Mouse (Mus musculus) brown adipose tissue, adult 24 weeks (tissue): ENCODE data around the gene Olfr1410. TPM values are rescaled to one million over a fixed set of nuclear protein-coding genes. Genes with fewer than 3 reads are reported as not detected.

Experiments used
- H3K27ac ChIP-seq: fragments of 200-500 bp; replicated peaks from 2 replicates; pipeline ENCODE4 v1.5.1; 2012; ENCODE audit warnings: low read depth, mild to moderate bottlenecking, low read length
- H3K4me1 ChIP-seq: fragments of 200-500 bp; 2 replicates; pipeline ENCODE4 v1.6.1; 2012; ENCODE audit warnings: low read length, mixed read lengths; ENCODE audit not compliant: control insufficient read depth, insufficient read depth, insufficient read length
- H3K4me3 ChIP-seq: fragments of 200-500 bp; 2 replicates; pipeline ENCODE4 v1.5.1; 2012; ENCODE audit warnings: low read depth, mild to moderate bottlenecking, low read length, moderate library complexity; ENCODE audit not compliant: insufficient read depth
- polyA plus RNA-seq: library from polyadenylated mRNA; stranded (reverse); fragments of >200 nt; gene quantifications from 2 replicates; pipeline ENCODE4 v1.2.4, GENCODE M21; 2012; ENCODE audit not compliant: missing spikeins, insufficient read depth, insufficient read length

Olfr1410 gene
- polyA plus RNA-seq, 1 experiment, result not detected

DNA sequence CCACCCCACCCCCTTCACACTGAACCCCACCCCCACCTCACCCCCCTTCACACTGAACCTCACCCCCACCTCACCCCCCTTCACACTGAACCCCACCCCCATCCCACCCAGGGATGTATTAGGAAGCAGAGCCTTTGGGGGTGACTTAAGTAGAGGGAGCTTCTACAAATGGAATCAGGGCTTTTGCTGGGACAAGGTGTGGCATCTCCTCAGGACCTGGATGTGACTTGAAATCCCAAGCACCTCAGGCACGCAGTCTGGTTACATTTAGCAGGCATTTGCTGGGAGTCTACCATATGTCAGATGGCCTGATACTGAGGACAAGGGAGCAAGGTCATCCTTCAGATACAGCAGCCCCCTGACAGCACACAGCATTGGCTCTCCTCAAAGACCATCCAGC lies 29.0 kb downstream of the Olfr1410 start:
- Histone ChIP-seq H3K4me1 (no peaks in the 10 kb centered on the region), H3K27ac (no peak overlapping the region), H3K4me3 (no peak overlapping the region)

DNA sequence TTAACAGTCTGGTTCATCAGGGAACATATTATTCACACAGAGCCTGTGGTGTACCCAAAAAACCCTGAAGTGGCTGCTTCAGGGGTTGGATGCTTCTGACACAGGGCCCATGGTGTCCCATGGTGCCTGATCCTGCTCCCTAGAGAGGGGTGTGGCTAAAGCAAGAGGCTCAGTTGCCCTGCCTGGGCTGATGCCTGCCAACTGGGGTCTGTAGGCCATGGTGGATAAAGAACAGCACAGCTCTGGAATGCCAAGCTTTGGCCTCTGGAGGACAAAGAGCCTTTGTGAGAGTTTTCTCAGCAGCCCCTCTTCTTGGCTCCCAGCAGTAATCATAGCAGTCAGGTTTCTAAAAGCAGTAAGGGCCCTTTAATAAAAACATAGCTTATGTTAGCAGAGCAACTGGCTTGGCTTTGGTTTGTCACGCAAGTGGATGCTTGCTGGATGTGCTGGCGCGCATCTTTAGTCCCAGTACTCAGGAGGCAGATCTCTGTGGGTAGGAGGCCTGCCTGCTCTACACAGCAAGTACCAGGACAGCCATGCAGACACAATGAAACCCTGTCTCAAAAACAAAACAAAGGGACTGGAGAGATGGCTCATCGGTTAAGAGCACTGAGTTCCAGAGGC lies 29.5 kb downstream of the Olfr1410 start:
- Histone ChIP-seq H3K27ac (no peak overlapping the region), H3K4me3 (no peak overlapping the region)

DNA sequence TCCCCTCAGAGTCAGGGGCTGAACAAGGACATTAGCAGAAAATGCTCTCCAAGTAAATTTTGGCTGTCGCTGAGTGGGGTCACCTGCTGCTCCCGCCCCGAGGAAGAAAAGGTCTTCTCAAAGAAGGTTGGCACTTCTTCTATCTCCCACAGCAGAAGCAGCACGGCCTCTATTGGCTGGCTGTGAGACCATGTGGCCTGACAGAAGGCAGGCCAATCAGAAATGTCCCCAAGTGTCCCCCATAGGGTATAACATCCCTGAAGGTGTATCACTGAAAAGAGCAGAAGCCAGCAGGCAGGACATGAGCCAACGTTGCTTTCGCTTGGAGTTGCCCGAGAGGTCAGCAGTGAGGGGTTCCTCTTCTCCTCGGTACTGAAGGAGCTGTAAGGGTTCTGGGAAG lies 30.4 kb downstream of the Olfr1410 start:
- H3K4me3 ChIP-seq, result no peak overlapping the region
- H3K27ac ChIP-seq, result no peak overlapping the region
- peaks cover 11% of the 10 kb centered on the region for H3K4me1 ChIP-seq

More for the DNA sequence above, 29.5 kb downstream of the Olfr1410 start:
- peaks cover 1% of the 10 kb centered on the region; the same call in 1 of the 2 replicates for H3K4me1 ChIP-seq

DNA sequence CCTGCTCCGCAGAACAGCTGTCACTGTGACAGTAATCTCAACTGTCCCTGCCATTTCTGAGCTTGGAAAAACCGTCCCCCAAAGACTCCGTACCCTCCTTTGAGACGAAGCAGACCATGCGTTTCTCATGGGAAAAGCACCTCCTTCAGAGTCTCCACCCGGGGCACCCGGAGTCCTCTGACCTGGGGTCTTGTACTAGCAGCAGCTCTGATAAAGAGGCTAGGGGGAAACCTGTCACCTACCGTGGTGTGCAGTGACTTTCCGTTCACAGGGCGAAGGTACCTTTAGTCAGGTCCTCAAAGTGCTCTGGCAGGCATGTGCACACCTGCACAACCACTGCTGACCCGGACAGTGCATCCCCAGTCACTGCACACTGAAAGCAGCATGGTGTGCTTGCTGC lies 31.1 kb downstream of the Olfr1410 start:
- H3K4me3 ChIP-seq, result no peak overlapping the region
- no peak overlapping the region for H3K27ac ChIP-seq
- peaks cover 12% of the 10 kb centered on the region for H3K4me1 ChIP-seq

DNA sequence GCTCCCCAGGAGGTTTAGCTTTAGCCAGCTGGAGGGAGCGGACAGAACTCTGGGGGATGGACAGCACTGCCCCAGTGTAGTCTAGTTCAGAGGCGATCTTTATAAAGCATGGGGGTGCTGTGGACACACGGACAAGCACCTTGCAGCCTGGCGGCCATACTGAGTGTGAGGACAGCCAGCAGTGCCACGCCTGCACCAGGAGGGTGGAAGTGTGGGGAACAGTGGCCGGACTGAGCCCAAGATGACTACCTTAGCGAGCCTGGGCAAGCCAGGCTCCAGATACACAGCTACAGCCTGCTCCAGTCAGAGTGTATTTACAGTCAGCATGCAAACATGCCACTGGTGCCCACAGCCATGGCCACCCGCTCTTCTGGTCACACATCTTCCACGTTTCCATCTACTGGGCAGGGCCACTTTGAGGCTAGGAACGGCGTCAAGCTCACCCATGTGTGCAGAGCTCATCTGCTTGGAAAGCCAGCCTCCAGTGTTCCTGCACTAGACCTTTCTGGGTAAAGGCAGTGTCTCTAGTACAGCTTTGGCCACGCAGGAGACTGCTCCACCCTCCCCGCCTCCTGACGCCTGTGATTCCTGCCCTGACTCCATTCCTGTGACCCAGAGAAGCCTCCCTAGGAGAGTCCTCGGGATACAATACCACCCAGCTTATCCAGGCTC lies 32.1 kb downstream of the Olfr1410 start:
- H3K4me1 ChIP-seq, result peaks cover 15% of the 10 kb centered on the region
- H3K4me3 ChIP-seq, result no peak overlapping the region
- no peak overlapping the region for H3K27ac ChIP-seq

DNA sequence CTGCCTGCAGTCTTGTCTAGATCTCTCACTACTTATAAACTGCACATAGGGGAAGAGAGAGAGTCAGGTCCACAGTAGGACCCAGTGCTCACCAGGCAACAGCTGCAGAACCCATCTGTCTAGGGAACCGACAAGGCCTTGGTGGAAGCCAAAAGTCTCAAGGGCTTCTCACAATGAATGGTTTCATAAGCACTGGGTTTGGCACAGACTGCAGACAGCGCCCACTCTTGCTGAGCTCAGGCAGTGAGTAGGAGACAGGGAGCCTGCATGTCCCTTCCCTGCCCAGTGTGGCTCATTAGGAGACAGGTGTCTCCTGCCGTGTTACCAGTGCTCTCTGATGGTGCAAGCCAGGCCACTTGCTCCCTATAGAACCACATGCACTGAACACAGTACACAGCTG lies 32.6 kb downstream of the Olfr1410 start:
- Histone ChIP-seq H3K4me3 (no peak overlapping the region), H3K4me1 (peaks cover 15% of the 10 kb centered on the region), H3K27ac (no peak overlapping the region)

DNA sequence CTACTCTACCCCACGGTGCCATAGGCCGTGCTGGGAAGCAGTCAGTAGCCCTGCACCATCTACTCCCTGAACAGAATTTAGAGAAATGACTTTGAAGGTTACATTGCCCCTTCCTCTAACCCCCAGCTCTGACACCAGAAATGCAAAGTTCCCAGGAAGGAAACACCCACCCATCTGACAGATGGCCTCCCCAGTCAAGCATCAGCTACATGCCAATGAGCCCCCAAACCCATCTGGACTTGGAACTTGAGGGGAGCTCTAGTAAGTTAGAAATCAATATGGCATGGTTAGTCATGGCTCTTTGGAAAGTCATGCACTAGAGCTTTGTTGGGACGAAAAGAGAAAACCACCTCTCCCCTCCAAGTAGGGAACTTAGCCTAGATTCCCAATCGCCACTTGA lies 33.2 kb downstream of the Olfr1410 start:
- Histone ChIP-seq H3K4me1 (peaks cover 15% of the 10 kb centered on the region), H3K27ac (no peak overlapping the region), H3K4me3 (no peak overlapping the region)

DNA sequence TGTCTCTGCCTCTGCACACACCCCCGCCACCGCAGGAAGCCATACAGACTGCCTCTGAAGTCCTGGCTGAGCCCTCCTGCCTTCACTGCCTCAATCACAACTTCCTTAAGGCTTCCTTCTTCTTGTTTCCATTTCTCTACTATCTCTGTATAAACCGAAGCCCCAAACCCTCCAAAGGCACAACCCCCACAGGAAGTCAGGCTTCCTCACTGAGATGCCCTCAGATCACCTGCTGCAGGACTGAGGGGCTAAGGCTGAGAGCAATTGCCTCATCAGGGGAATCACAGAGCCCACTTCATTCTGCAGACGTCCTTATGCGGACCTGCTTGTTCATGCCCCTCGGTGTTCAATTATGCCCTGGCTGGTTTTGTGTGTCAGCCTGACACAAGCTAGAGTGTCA lies 34.8 kb downstream of the Olfr1410 start:
- Histone ChIP-seq H3K4me1 (peaks cover 15% of the 10 kb centered on the region), H3K4me3 (peak overlapping the region; percentile 76), H3K27ac (no peak overlapping the region)

DNA sequence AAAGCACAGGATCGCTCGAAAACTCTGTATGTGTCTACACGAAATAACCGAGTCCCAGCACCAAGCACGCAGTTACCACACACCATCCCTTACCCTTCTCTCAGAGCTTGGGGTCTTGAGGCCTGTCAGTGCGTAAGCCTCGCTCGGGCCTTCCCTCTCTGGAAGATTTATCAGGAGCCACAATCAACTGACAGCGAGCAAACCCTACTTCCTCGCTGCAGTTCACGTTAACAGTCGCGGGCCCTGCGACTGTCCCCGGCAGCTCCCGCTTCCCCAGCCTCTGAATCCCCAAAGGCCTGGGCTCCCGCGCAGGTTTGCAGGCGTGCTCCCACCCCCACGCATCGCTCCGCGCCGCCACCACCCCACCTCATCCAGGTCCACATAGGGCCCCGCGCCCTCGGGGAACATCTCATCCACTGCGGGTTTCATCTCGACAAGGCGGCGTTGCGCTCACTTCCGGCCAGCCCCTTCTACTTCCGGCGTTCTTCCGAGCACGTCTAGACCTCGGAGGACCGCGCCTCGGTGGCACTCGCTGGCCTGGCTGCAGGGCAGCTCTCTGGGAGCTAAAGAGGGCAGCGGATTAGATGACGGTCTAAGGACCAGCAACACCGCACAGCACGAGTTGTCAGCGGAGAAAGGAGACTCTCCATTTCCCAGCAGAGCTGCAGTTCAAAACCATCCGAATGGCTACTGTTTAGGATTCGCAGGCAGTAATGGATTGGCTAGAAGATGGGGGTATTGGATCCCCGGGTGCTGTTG lies 36.1 kb downstream of the Olfr1410 start, which contains the start of gene Cops9:
Cops9 (minus strand) TSS at position 472 of the 759 bp plus-strand sequence.
- H3K4me3 ChIP-seq, result peak within 1 kb of the TSS; percentile 76
- H3K4me1 ChIP-seq, result peaks cover 15% of the 10 kb centered on the region
- peak within 1 kb of the TSS; percentile 11 for H3K27ac ChIP-seq

DNA sequence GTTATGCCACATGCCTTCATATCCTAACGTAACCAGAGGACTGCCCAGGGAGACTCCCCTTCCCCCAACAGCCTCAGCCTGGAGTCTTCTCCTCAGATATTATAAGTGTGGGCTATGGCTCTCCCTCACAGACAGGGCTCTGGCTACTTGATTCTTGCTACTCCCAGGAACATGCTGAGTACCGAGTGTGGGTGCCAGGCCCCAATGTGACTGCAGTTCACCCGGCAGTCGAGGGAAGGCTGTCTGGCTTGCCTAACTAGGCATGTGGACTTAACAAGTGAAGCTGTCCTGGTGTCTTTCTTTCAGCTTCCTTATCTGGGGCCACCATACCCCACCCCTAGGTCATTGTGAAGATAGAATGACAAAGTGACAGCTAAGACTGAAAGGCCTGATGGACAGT lies 38.1 kb downstream of the Olfr1410 start:
- Histone ChIP-seq H3K27ac (no peak overlapping the region), H3K4me3 (no peak overlapping the region), H3K4me1 (peaks cover 15% of the 10 kb centered on the region)

DNA sequence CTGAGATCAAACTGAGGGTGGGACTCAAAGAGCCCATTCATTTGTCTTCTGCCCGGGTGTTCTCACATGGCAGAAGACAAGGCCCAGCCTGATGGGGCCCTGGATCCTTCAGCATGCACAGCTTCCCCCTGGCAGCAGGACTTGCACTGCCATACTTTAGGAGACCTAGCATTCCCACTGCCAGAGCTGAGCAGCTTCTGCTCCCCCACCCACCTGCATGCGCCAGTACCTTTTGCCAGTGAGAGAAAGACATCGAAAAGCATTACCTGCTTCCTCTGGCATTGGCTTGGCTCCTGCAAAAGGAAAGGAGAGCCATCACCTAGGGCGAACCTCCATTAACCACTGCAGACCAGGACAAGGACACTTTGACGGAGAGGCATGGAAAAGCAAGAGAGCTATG lies 39.3 kb downstream of the Olfr1410 start:
- Histone ChIP-seq H3K27ac (no peak overlapping the region), H3K4me3 (no peak overlapping the region), H3K4me1 (peaks cover 15% of the 10 kb centered on the region)

DNA sequence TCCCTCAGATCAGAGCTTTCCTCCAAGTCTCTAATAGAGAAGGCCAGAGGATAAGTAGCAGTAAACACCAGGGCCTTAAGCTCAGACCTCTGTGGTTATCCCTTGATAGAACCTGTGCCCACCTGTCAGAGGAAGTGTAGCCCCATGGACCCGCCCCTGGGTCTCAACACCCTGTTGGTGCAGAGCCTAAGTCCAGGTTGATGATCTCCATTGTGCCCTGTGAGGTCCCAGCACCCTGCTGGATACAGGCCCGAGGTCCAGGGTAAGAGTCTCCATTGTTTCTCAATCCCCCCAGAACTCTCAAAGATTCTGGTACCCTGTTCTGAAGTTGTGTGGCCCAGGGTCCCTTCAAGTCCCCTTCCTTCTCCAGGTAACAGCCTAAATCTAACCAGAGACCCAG lies 40.5 kb downstream of the Olfr1410 start:
- peaks cover 4% of the 10 kb centered on the region; the same call in 1 of the 2 replicates for H3K4me1 ChIP-seq
- H3K27ac ChIP-seq, result no peak overlapping the region
- H3K4me3 ChIP-seq, result no peak overlapping the region

DNA sequence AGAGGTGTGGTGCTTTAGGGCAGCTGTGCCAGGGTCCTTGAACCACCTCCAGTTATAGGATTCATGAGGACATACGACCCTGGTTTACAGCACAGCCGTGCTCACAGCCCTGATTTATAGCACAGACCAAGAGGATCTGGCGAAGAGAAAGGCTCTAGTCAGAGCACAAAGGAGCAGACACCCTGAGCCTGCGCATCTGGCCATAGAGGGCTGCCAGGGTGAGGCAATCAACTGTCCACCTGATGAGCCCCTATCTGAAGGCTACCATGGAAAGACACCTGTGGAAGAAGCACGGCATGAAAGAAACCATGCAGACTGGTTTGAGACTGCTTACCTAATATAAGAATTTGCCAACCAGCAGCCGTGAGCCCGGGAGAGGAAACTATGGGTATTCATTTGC lies 41.0 kb downstream of the Olfr1410 start:
- Histone ChIP-seq H3K27ac (no peak overlapping the region), H3K4me1 (peaks cover 3% of the 10 kb centered on the region; the same call in 1 of the 2 replicates), H3K4me3 (no peak overlapping the region)

DNA sequence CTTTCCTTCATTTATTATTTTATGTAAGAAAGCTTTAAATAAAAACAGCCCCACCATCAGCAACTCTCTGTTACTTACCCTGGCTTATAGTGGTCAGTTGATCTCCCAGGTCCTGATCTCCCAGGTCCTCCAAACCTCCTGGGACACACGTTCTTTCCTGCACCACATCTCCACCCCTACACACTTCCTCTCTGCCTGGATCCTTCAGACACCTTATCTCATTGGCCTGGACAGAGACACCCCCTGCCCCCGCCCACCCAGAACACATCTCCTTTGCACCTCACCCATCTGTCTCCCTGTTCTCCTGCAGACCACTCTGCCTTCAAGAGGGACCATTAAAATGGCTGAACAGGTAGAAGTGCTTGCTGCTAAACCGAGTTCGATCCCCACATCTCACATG lies 41.4 kb downstream of the Olfr1410 start:
- Histone ChIP-seq H3K4me1 (peaks cover 3% of the 10 kb centered on the region; the same call in 1 of the 2 replicates), H3K4me3 (no peak overlapping the region), H3K27ac (no peak overlapping the region)

DNA sequence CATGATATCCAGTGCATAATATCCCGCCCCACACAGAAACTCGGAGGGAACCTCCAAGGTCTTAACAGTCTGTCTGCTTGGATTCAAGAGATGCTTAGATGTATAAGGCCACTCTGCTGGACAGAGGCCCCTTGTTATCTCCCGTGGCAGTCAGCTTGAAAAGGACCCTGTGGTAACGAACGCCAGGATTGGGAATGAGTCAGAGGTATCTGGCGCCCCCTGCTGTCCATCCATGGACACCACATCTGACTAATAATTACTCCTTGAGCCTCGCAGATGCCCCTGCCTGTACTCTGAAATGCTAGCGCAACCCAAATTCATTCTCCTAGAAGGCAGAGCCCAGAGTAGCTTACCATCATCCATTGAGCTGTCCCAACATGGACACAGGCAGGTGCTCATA lies 42.2 kb downstream of the Olfr1410 start:
- no peak overlapping the region for H3K4me3 ChIP-seq
- no peaks in the 10 kb centered on the region for H3K4me1 ChIP-seq
- H3K27ac ChIP-seq, result no peak overlapping the region
